Mouse (Mus musculus) heart, embryonic 14.5 days (tissue): ENCODE results near the gene Tent4a. TPM values are rescaled to one million over a fixed set of nuclear protein-coding genes. Genes with fewer than 3 reads are reported as not detected.

Experiments used
- ATAC-seq: fragments of 200-750 bp; cut with Nextera tagmentation; 2 replicates; pipeline ENCODE4 v1.8.0; 2017; ENCODE audit warnings: low read depth, moderate TSS enrichment; ENCODE audit not compliant: insufficient number of reproducible peaks, insufficient read depth, low FRiP score
- H3K27ac ChIP-seq, 2 experiments: fragments of 200-500 bp in 1 of 2; fragments of 300-500 bp in 1 of 2; sonication (generic) in 1 of 2; replicated peaks in 1 of 2; 2 replicates each; pipeline ENCODE4 v1.5.1; 2012 to 2014; ENCODE audit warnings: low read depth in 2 of 2, low read length in 2 of 2, control low read depth in 1 of 2, mild to moderate bottlenecking in 1 of 2, mixed read lengths in 1 of 2; ENCODE audit not compliant: control insufficient read depth in 1 of 2, insufficient read depth in 1 of 2
- H3K27me3 ChIP-seq: fragments of 300-500 bp; sonication (generic); 2 replicates; pipeline ENCODE4 v1.6.1; 2014; ENCODE audit warnings: mild to moderate bottlenecking, low read length, control low read depth; ENCODE audit not compliant: control insufficient read depth, insufficient read depth
- H3K36me3 ChIP-seq: fragments of 300-500 bp; sonication (generic); 2 replicates; pipeline ENCODE4 v1.6.1; 2014; ENCODE audit warnings: mild to moderate bottlenecking, control low read depth, low read length, mixed read lengths; ENCODE audit not compliant: control insufficient read depth, insufficient read depth
- H3K4me1 ChIP-seq, 2 experiments: fragments of 200-500 bp in 1 of 2; fragments of 300-500 bp in 1 of 2; sonication (generic) in 1 of 2; 2 replicates each; pipeline ENCODE4 v1.6.1; 2012 to 2014; ENCODE audit warnings: low read length in 2 of 2, control low read depth in 1 of 2, mixed read lengths in 1 of 2; ENCODE audit not compliant: control insufficient read depth in 2 of 2, insufficient read depth in 2 of 2
- H3K4me2 ChIP-seq: fragments of 300-500 bp; sonication (generic); 2 replicates; pipeline ENCODE4 v1.6.1; 2014; ENCODE audit warnings: mild to moderate bottlenecking, low read length
- H3K4me3 ChIP-seq, 2 experiments: fragments of 200-500 bp in 1 of 2; fragments of 300-500 bp in 1 of 2; sonication (generic) in 1 of 2; 2 replicates each; pipeline ENCODE4 v1.5.1; 2012 to 2014; ENCODE audit warnings: low read length in 2 of 2, mild to moderate bottlenecking in 2 of 2, control low read depth in 1 of 2, low read depth in 1 of 2, moderate library complexity in 1 of 2; ENCODE audit not compliant: control insufficient read depth in 1 of 2, insufficient read depth in 1 of 2
- H3K9ac ChIP-seq: fragments of 300-500 bp; sonication (generic); 2 replicates; pipeline ENCODE4 v1.6.1; 2014; ENCODE audit warnings: mild to moderate bottlenecking, low read length
- H3K9me3 ChIP-seq: fragments of 300-500 bp; sonication (generic); 2 replicates; pipeline ENCODE4 v1.6.1; 2016; ENCODE audit warnings: low read length, control low read depth; ENCODE audit not compliant: control insufficient read depth
- WGBS: fragments of 180-500 bp; shearing (Covaris S2); extraction: QIAGEN DNeasy Blood & Tissue Kit; methylation state at CpG from one replicate; pipeline ENCODE4 v1.1.7; 2014; 5-methylcytosine and 5-hydroxymethylcytosine counted together
- polyA plus RNA-seq: library from polyadenylated mRNA; unstranded; fragments of >200 nt; fragmentation: Nextera tagmentation; extraction: Ambion mirVana; gene quantifications from 2 replicates; pipeline ENCODE4 v1.2.1, GENCODE M21; 2014

The Tent4a gene
- polyA plus RNA-seq, 1 experiment from 2014 or later = 5.6 TPM

DNA sequence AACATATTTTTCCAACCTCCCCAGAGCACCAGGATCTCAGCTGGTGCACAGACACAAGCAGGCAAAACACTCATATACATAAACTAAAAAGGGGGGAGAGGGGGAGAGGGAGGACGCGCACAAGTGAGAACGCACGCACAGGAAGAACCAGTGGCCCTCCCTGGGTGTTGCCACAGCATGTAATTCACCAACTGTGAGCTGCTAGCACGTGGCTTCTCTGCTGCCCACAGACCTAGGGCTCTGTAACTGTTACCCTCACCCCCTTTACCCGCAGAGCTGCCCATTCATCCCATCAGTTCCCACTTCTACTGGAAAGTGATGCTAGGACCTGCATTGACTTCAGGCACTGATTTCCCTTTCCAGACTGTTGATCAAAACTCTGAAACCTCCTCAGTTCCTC, 15.3 kb downstream of the Tent4a start:
- peaks cover 10 to 38% of the 10 kb centered on the region in 2 experiments for H3K4me1 ChIP-seq
- H3K4me3 ChIP-seq = no peak overlapping the region
- H3K27ac ChIP-seq = no peak overlapping the region
- H3K36me3 ChIP-seq = peaks cover 11% of the 10 kb centered on the region; the same call in 1 of the 2 replicates
- no peak for ATAC-seq
- no peak overlapping the region for H3K4me2 ChIP-seq
- H3K9ac ChIP-seq = no peak overlapping the region
- no peaks in the 10 kb centered on the region for H3K9me3 ChIP-seq
- 82% methylated on average over 6 of the region's 6 CpGs for WGBS
- no peaks in the 10 kb centered on the region for H3K27me3 ChIP-seq

- Histone ChIP-seq H3K27me3 (no peaks in the 10 kb centered on the region), H3K4me1 (peaks cover 9 to 24% of the 10 kb centered on the region in 2 experiments), H3K9ac (no peak overlapping the region), H3K9me3 (no peaks in the 10 kb centered on the region), H3K27ac (no peak overlapping the region; a peak in 1 of 4 replicates), H3K36me3 (peaks cover 19% of the 10 kb centered on the region), H3K4me2 (no peak overlapping the region), H3K4me3 (no peak overlapping the region)
- no peak; the same call in 1 of the 2 replicates for ATAC-seq
- WGBS = 67% methylated on average over 6 of the region's 6 CpGs
These were observed 17.0 kb downstream of the Tent4a start for GRCm38 (mm10) chr13:69517445-69517844.

DNA sequence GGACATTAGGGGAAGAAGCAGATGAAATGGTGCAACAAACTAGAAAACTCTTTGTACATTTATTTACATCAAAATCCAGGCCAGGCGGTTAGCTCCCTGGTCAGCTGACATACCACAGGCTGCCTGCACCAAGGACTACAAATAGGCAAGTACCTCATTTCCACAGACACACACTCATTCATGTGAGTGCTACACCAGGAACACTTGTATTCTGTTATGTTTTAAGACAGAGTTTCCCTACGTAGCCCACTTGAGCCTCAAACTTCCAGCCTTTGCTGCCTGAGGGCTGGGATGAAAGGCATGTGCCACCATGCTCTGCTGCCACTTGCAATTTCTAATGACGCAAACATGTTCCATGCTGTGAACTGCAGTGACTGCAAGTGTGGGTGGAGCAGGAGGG, 19.3 kb downstream of the Tent4a start:
- Histone ChIP-seq H3K4me2 (no peak overlapping the region), H3K27me3 (no peaks in the 10 kb centered on the region), H3K9me3 (no peaks in the 10 kb centered on the region), H3K9ac (no peak overlapping the region), H3K27ac (no peak overlapping the region), H3K36me3 (peaks cover 38% of the 10 kb centered on the region), H3K4me1 (peaks cover 9 to 20% of the 10 kb centered on the region in 2 experiments; a peak in 3 of 4 replicates), H3K4me3 (no peak overlapping the region)
- WGBS = 71% methylated on average over 3 of the region's 3 CpGs
- ATAC-seq = no peak

DNA sequence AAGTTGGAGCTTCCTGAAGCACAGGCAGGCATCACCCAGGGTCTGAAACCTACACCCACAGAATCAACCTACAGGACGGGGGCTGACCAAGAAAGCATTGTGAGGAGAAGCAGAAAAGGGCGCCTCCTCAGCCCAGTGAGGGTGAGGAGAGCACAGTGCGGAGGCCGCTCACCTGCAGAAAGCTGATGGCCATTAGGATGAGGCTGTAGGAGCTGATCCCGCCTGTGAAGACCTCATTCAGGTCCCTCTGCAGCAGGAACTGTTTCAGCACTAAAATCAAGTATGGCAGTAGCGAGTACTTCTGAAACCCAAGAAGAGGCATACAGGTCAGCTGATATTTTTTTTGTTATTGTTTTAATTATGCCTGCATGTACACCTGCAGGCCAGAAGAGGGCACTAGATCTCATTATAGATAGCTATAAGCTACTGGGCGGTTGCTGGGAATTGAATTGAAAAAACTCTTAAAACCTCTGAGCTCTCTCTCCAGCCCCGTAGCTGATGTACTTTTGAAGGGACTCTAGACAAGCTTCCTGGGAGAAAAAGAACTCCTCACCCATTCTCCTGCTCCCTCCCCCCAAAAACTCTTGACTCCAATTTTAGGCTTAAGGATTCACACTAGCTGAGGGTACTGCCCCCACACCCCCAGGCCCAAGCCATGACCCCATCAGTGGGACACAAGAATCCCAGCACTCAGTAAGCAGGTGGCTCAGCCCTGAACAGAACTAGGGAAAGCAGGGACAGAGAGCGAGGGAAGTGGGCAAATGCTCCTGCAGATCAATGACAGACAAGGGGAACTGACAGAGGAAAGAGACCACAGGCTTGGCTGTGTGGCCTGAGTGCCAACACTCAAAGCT, 24.8 kb downstream of the Tent4a start:
- no peak for ATAC-seq
- H3K4me3 ChIP-seq = no peak overlapping the region

DNA sequence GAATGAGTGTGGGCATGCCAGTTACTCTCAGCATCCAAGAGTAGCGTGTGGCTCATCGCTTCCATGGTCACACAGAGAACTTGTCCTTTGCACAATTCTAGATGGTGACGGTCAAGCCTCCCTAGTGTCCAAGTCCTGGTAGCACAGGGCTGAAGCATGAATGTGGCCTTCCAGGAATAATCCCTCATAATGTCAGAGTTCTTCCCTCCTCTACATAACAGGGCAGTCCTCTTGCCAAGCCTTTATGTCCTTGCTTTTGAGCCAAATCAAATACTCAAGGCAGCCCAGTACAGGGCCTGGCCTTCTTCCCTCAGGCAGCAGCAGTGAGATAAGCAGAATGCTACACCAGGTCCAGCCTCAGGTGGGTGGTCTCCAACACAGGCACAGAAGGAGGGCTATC, 26.8 kb downstream of the Tent4a start:
- WGBS = 94% methylated on average over 3 of the region's 3 CpGs

More for the DNA sequence above, 24.8 kb downstream of the Tent4a start:
- Histone ChIP-seq H3K9ac (no peak overlapping the region), H3K4me2 (no peak overlapping the region), H3K27me3 (no peaks in the 10 kb centered on the region), H3K27ac (0 out of 4 replicates have a peak overlapping the region, but pooled peaks of 1 of the 2 experiments have one; percentile 3), H3K36me3 (peaks cover 78% of the 10 kb centered on the region), H3K9me3 (no peaks in the 10 kb centered on the region), H3K4me1 (peaks cover 0 to 6% of the 10 kb centered on the region in 2 experiments; a peak in 1 of 4 replicates)
- 71% methylated on average over 9 of the region's 9 CpGs for WGBS

GRCm38 (mm10) chr13:69506341-69507086, 27.9 kb downstream of the Tent4a start:
- Histone ChIP-seq H3K36me3 (peaks cover 92% of the 10 kb centered on the region), H3K27me3 (no peaks in the 10 kb centered on the region), H3K27ac (no peak overlapping the region), H3K9me3 (no peaks in the 10 kb centered on the region), H3K4me3 (no peak overlapping the region), H3K4me2 (no peak overlapping the region), H3K9ac (no peak overlapping the region), H3K4me1 (peaks cover 0 to 6% of the 10 kb centered on the region in 2 experiments; a peak in 1 of 4 replicates)
- ATAC-seq = no peak
- WGBS = 62% methylated on average over 12 of the region's 12 CpGs

More for the DNA sequence above, 26.8 kb downstream of the Tent4a start:
- peaks cover 92% of the 10 kb centered on the region for H3K36me3 ChIP-seq
- no peak for ATAC-seq
- H3K9me3 ChIP-seq = no peaks in the 10 kb centered on the region
- H3K27ac ChIP-seq = no peak overlapping the region
- no peak overlapping the region for H3K4me2 ChIP-seq
- H3K9ac ChIP-seq = no peak overlapping the region
- no peaks in the 10 kb centered on the region for H3K27me3 ChIP-seq
- no peak overlapping the region for H3K4me3 ChIP-seq
- H3K4me1 ChIP-seq = peaks cover 0 to 6% of the 10 kb centered on the region in 2 experiments; a peak in 1 of 4 replicates

DNA sequence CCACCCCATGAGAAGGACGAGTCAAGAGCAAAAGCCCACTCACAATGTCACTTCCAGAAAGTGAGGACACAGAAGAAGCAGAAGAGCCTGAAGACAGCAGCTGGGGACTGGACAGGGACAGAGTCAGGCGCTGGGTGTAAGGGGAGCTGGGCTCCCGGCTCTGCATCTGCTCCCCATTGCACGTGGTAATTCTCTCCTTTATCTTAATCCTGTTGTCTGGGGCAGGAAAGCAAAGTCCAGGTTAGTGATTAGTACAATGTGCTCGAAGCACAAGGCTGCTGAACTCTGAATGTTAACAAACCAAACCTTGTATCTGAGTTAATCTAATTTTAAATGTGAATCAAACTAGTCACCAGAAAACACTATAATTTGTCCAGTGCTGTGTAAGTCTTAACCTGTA, 31.6 kb downstream of the Tent4a start:
- 60% methylated on average over 5 of the region's 5 CpGs for WGBS

More for the DNA sequence above, 31.6 kb downstream of the Tent4a start:
- Histone ChIP-seq H3K36me3 (peaks cover 98% of the 10 kb centered on the region), H3K9ac (no peak overlapping the region), H3K4me2 (no peak overlapping the region), H3K4me3 (no peak overlapping the region), H3K27me3 (no peaks in the 10 kb centered on the region), H3K9me3 (no peaks in the 10 kb centered on the region), H3K27ac (no peak overlapping the region), H3K4me1 (peaks cover 8 to 9% of the 10 kb centered on the region in 2 experiments; a peak in 3 of 4 replicates)
- ATAC-seq = no peak
